Mouse (Mus musculus) kidney, adult 2 months (tissue): ENCODE data around the gene Ric8b.

Experiments used
- CTCF ChIP-seq: fragments of 200-500 bp; conservative IDR thresholded peaks from 2 replicates; pipeline ENCODE4 v1.5.1; 2011; ENCODE audit warnings: low read depth, mild to moderate bottlenecking, control low read depth, low read length, moderate library complexity, mixed read lengths; ENCODE audit not compliant: insufficient read depth, insufficient read length
- POLR2A ChIP-seq: fragments of 200-500 bp; IDR thresholded peaks from one replicate; pipeline ENCODE4 v1.6.1; 2011; ENCODE audit warnings: low read depth, low read length, control low read depth

- TF ChIP-seq CTCF = no peak
- no peak for TF ChIP-seq POLR2A
Measured at GRCm38 (mm10) chr10:84902213-84902612, 15.2 kb upstream of the Ric8b start.
